Mouse (Mus musculus) CH12.LX (cell line): ENCODE data around the gene Limk2.

Source experiments
- CHD2 ChIP-seq: IDR thresholded peaks from 2 replicates; pipeline ENCODE4 v1.6.1; 2011; ENCODE audit warnings: low read length, improper control_type of control experiment
- POLR2AphosphoS2 ChIP-seq: IDR thresholded peaks from 2 replicates; pipeline ENCODE4 v1.6.1; 2011; ENCODE audit warnings: low read depth, low read length, improper control_type of control experiment

- no peak for TF ChIP-seq CHD2
- TF ChIP-seq POLR2AphosphoS2, result no peak
These were observed 55.9 kb downstream of the Limk2 start for GRCm38 (mm10) chr11:3352990-3353585.
